Mouse (Mus musculus): ENCODE results near the gene Slc7a7.

Gene Slc7a7

GRCm38 (mm10) chr14:54432837-54433830, 15.6 kb upstream of the Slc7a7 start:
- no peak for DNase-seq (ENCODE audit: low read depth, low spot score)

DNA sequence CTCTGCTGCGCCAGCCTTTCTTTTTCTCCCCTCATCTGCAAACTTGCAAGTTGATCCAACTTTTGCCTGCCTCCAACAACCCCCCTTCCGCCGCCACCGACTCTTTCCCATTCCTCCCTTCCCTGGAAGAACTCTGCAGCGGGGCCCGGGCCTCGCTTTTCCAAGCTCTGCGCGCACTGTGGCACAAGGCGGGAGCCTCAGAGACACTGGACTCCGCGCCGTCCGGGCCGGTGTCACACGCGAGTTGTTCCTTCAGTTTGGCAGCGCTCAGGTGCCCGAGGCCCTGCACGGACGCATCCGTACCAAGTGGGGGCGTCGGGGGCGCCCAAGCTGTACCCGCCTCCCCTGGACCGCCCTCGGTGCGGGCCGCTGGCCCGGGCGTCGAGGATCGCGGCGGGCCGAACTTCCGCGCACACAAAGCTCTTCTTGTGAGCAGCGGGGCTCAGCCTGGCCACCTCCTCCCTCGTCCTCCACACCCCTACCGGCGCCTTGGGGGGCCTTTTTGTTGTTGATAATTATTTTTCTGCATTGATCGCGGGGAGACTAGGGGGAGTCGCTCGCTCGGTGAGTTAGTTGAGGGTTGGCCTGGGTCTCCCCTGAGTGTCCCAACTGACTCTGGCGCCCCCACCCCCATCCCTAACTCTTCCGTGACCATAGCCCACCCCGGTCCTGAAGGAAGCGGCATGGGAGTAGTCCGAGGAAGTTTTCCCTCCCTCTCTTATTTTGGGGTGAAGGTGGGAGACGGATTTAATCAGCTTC, 14.7 kb upstream of the Slc7a7 start:
- peak; percentile 38 for DNase-seq (ENCODE audit: low read depth, low spot score)

- no peak for DNase-seq (ENCODE audit: low read depth, low spot score)
These were observed 13.9 kb upstream of the Slc7a7 start, which contains the start of gene Mmp14 for GRCm38 (mm10) chr14:54431334-54432077. Mmp14 (plus strand) TSS chr14:54431612.

- no peak for DNase-seq (ENCODE audit: low read depth, low spot score)
These were observed 13.0 kb upstream of the Slc7a7 start for GRCm38 (mm10) chr14:54430406-54431145.

GRCm38 (mm10) chr14:54429332-54430093, 11.9 kb upstream of the Slc7a7 start:
- DNase-seq (ENCODE audit: low read depth, low spot score), result no peak

GRCm38 (mm10) chr14:54428421-54428820, 10.8 kb upstream of the Slc7a7 start:
- no peak for DNase-seq (ENCODE audit: low read depth, low spot score)

DNA sequence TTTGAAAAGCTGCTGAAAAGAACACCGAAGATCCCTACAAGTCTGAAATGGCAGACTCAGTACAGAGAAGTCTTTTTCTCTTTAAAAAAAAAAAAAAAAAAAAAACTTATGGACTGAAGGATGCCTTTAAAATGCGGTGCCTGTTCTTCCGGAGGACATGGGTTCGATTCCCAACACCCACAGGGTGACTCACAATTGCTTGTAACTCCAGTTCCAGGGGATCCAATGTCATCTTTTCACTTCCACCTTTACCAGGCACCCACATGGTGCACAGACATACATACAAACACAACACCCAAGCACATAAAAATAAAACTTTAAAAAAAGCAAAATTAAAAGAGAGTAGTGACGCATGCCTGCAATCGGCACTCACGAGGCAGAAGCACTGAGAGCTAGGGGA, 10.1 kb upstream of the Slc7a7 start:
- no peak for DNase-seq (ENCODE audit: low read depth, low spot score)

DNA sequence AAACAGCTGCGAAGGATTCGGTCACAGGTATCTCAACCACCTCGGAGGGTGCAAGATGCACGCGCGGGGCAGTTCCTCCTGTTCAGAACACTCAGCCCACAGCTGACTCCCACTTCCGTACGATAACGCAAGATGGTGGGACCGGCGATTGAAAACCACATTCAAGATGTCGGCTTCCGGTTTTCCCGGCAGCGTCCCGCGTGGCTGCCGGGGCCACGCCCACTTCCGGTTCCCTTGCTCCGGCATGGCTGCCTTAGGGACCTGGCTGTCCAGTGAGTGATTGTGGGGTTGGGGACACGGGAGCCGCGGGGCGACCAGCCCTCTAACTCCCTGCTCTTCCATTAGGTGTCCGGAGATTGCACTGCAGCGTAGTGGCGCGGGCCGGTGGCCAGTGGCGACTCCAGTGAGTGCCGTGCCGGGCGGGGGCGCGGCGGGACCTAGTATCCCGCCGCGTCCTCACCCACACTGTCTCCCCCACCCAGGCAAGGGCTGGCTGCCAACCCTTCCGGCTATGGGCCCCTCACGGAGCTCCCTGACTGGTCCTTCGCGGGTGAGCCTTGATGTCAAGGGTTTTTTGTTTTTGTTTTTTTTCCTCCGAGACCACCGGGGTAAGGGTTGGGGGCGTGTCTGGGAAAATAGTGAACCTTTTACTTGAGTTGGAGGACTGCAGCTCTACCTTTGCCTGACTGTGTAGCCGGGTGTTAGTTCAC, 9.3 kb upstream of the Slc7a7 start, which contains the start of gene Mrpl52:
Gene Mrpl52 (plus strand): TSS at position 221 of the 710 bp plus-strand sequence.
- peak; percentile 86 for DNase-seq (ENCODE audit: low read depth, low spot score)

GRCm38 (mm10) chr14:54426003-54426688, 8.6 kb upstream of the Slc7a7 start:
- DNase-seq (ENCODE audit: low read depth, low spot score), result no peak

- no peak for DNase-seq (ENCODE audit: low read depth, low spot score)
These were observed 8.0 kb upstream of the Slc7a7 start for GRCm38 (mm10) chr14:54425540-54425939.

GRCm38 (mm10) chr14:54424634-54425033, 7.1 kb upstream of the Slc7a7 start:
- DNase-seq (ENCODE audit: low read depth, low spot score), result no peak

DNA sequence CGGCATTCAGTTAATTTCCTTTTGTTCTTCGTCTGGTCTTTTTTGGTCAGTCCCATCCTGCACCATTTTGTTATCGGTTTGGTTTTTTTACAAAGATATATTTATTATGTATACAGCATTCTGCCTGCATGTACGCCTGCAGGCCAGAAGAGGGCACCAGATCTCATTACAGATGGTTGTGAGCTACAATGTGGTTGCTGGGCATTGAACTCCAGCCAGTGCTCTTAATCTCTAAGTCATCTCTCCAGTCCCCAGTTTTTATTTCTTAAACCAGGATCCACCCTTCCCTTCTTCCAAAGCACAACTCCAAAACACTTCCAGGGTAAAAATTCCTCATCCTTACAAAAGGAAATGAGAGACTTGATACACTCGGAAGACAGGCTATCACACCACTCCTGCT, 5.8 kb upstream of the Slc7a7 start:
- DNase-seq (ENCODE audit: low read depth, low spot score), result peak; percentile 59

- no peak for DNase-seq (ENCODE audit: low read depth, low spot score)
These were observed 3.4 kb upstream of the Slc7a7 start for GRCm38 (mm10) chr14:54421014-54421413.

GRCm38 (mm10) chr14:54416830-54417229, 750 bp downstream of the Slc7a7 start:
- DNase-seq (ENCODE audit: low read depth, low spot score), result no peak

- no peak for DNase-seq (ENCODE audit: low read depth, low spot score)
These were observed 1.3 kb downstream of the Slc7a7 start for GRCm38 (mm10) chr14:54416229-54416775.

GRCm38 (mm10) chr14:54415241-54416020, 2.1 kb downstream of the Slc7a7 start:
- DNase-seq (ENCODE audit: low read depth, low spot score), result no peak

DNA sequence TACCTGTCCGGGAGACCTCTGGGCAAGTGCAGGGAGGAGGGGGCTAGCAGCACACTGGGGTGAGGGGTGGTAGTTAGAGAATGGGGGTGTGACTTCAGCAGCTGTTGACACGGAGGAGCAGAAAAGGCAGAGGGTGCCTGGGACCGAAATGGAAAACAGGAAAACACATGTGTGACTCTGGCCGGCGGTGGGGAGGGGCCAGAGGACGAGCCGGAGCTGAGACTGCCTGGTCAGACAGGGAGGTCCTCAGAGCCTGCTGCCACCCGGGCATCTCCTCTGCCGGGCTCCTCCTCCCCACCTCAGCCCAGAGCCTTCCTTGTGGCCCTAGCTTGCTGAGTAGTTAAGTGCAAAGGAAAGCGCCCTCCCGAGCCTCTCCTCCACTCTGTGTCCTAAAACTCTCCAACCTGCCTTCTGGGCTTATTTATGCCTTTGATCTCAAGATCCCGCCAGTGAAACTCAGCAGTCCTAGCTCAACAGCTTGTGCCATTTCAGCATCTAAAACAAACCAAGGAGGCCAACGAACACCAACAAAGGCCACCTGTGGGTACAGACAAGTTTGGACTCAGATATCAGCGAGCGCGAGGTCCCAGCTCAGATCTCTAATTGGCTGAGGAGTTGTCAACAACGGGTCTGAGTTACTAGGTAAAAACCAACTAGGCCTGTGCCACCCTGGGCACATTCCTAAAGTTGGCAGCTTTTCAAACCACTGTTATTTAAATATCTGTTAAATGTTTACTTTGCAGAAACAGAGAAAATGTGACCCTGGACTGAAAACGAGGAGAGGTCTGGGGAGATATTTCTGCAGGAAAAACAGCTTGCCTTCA, 3.5 kb downstream of the Slc7a7 start:
- DNase-seq (ENCODE audit: low read depth, low spot score), result no peak

Measured in CD4-positive helper T cell, adult 2 months (primary cell).